Mouse (Mus musculus): ENCODE results near the gene Zfp941.

Gene Zfp941

DNA sequence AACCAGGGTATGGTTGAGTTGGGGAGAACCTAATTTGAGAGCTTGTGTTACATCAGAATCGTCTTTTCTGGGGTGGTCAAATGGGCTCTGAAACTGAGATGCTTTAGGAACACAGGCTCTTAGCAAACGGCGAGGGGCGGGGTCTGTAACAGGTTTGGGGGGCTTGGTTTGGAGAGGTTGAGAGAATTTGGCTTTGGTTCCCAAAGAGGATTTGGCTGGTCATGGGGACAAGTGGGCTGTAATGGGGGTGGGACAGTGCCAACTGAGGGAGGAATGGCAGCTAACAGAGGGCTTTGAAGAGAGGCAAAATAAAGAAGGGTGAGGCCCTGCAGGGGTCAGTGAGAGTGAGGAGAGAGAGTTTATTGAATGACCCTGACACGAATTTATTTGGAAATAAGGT lies 17.6 kb upstream of the Zfp941 start:
- no peak for DNase-seq

DNA sequence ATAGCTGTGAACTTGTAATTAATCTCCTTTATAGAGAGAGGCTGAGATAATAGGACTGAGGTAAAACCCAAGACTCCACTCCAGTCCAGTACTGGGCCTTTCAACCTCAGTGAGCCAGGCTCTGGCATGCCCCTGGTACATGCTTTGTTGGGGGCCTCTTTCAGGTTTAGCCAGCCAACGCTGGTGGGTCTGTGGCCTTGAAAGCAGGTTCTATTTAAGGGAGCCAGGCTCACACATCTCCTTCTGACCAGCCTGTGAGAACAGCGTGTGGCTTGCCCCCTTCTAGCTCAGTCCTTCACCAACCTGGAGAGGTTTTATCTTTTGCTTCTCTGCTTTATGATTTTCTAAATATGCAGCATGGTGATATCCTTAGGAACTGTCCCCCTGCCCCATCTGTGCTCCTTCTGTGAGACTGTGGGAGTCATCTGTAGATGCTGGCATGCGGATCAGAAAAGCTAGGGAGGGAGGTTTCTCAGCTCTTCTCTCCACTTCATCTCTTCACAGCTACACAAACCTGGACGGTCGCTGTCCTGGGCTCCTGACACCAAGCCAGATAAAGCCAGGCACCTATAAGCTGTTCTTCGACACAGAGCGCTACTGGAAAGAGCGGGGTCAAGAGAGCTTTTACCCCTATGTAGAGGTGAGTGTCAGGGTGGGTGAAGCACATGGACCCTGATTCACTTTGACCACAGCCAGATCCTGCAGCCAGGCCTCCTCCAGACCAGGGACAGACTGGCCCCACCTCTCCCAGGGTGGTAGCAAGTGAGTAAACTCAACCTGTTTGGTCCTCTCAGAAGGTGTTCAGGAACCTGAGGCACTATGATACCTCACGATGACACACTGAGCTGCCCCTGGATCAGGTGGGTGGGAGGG lies 14.5 kb upstream of the Zfp941 start:
- no peak for DNase-seq

DNA sequence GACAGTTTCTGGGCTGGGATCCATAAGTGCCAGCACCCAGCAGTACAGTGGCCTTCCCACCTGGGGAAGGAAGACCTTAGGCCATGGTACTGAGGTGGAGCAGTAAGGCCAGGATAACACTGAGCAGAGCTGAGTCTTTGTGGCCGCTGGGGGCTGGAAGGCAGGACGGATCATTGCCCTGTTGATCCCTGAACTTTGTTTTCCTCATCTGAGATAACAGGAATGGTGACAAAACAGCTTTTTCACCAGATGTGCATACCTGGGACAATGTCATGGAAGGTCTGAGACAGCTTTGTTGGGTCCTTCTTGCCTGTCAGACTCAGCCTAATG lies 13.7 kb upstream of the Zfp941 start:
- DNase-seq, result no peak

DNA sequence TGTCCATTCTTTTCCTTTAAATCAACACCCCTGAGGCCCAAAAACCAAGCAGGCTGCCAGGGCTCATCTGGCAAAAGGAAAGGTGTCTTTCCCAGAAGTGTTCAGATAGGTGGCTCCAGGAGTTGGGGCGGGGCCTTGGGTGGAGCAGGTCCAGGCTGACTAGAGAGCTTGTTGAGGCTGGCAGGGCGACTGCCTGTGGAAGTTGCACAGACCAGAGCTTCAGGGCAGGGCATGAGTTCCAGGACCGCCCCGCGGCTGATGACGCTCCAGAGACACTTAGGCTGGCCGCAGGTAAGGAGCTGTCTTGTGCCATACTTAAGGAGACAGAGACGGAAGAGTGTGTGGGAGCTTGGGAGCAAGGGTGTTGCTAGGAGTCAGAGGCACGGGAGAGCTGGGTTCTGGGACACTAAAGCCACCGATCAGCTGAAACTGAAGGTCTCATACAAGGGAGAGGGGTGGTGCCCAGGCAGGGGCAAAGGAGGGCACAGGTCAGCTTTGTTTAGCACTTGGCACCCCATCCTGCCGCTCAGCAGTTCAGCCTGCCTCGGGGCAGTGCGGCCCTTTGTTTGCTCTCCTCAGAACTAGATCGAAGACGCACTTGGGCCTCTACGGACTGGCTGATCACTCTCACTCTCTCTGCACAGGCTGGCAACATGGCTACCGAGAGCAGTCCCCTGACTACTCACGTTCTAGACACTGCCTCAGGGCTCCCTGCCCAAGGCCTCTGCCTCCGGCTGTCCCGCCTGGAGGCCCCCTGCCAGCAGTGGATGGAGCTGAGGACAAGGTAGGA lies 13.2 kb upstream of the Zfp941 start, which contains the start of gene Urah:
Urah (plus strand) TSS at position 51 of the 790 bp plus-strand sequence.
- DNase-seq, result no peak

DNA sequence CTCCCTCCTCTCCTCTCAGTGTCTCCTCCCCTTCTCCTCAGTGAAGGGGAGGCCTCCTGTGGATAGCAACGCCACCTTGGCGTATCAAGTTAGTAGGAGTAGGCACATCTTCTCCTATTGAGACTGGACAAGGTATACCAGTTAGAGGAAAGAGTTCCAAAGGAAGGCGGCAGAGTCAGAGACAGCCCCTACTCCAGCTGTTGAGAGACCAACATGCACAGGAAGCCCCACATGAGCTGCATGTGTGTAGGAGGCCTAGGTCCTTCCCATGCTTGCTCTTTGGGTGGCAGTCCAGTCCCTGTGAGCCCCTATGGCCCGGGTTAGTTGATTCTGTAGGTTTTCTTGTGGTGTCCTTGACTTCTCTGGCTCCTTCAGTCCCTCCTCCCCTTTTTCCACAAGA lies 11.4 kb upstream of the Zfp941 start:
- no peak for DNase-seq

DNA sequence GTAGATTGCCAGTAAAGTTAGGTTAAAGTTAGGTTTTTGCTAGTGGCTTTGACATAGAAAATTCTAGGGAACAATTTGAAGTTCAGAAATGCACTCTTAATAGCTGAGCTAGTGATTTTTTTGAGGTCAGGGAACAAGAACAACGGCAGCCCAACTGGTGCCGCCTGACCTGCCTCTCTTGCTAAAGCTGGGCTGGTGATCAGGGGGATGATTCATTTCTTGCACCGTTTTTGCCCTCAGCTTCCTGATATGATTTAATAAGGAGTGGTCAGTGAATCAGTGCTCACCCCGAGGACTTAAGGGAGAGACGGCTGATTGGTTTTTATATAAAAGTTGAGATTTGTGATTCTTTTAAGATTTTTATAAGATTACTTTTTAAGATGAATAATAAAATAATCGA lies 9.5 kb upstream of the Zfp941 start:
- DNase-seq, result no peak

DNA sequence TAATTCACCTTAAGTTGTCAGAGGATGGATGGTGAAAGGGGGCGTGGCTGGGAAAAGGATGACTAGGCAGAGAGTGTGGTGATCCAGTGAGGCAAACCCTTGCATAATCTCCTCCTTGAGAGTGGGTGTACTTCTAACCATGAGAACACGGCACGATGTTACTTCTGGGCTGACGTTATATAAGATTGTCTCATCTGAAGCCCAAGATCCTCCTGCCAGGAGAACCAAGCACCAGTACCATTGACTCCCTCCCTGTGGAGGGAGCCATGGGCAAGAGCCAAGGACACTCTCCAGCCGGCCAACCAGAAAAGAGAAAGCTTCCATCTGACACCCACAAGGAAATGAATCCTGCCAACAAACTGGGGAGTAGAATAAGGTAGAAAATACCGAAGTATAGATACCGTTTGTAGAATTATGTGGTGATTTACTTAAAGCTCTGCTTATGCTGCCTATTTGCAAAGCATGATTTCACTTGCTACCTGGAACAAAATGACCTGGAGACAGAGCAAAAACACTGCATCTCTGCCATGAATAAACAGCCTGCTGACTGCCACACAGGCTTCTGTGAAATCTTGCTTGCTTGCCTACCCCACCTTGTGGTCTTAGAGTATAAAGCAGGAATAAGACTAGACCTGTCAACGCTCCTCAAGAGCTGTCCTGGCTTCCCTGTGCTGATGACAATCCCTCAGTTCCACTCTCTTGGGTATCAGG lies 6.3 kb upstream of the Zfp941 start:
- peak; percentile 62 for DNase-seq

DNA sequence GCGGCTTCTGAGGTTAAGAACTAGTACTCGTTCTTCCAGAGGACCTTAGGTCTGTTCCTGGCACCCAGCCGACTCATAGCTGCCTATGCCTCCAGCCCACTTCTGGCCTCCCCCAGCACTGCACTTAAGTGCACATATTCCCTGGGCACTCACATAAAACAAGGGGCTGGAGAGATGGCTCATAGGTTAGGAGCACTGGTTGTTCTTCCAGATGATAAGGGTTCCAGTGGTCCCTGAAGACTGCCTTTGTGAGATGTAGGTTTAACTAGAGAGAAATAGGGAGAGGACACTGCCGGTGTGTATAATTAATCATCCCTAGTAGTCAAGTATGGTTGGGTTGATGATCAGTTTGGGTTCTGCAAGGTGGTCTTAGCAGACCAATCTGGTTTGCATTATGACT lies 753 bp upstream of the Zfp941 start:
- DNase-seq, result no peak

DNA sequence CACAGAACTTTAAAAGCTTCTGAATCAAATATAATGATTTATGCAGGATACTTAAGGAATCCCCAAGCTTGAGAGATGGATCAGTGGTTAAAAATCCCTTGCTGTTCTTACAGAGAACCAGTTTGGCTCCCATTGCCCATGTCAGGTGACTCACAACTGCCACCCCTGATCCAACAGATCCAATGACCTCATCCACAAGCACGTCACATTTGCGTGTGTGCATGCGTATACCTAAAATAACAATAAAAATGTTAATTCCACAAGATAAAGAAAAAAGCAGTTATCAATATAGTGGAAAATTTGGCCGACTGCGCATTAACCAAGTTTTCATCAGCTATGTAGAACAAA lies 699 bp downstream of the Zfp941 start:
- DNase-seq, result peak; percentile 37

DNA sequence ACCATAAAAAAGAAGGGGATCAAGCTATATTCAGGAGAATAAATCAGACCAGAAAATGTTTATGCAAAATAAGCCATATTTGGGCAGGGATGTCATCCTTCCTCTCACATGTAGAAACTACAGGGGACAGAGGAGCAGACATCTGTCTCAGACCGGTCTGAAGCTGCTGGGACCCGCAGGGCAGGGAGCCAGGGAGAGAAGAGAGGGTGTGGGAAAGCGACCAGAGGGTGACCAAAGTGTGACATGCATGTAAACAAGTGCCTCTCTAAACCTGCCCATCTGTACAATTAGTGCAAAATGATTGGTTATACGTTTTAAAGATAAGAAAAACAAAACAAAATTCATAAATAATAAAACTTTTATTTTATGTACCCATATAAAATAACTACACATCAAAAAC lies 1.8 kb downstream of the Zfp941 start:
- no peak for DNase-seq

DNA sequence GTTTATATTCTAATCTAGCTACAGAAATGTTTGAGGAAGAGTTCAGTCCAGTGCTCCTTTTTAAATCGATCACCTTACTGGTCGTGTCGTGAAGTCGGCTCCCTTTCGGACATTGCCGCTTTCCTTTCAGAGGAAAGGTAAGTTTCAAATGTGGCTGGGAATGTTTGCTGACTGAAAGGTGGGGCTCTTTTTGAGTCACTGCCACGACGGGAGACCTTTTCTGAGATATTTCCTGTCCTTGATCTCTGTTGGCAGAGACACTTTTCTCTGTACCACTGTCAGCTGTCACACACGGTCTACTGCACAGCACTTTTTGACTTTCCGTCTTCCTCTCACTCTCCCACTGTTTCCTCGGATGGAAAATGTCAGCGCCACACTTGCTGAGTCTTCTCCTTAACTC lies 9.1 kb downstream of the Zfp941 start:
- DNase-seq, result no peak

DNA sequence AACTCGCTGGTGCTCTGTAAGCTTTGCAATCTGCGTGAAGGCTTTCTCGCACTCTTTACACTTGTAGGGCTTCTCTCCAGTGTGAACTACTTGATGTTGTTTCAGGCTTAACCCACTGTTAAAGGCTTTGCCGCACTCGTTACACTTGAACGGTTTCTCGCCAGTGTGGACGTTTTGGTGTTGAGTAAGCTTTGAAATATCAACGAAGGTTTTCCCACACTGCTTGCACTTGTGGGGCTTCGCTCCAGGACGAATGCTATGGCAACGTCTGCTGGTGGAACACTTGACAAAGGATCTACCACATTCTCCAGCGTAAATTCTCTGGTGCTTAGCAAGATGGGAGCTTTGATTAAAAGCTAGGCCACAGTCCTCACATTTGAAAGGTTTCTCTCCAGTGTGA lies 10.3 kb downstream of the Zfp941 start:
- DNase-seq, result no peak

DNA sequence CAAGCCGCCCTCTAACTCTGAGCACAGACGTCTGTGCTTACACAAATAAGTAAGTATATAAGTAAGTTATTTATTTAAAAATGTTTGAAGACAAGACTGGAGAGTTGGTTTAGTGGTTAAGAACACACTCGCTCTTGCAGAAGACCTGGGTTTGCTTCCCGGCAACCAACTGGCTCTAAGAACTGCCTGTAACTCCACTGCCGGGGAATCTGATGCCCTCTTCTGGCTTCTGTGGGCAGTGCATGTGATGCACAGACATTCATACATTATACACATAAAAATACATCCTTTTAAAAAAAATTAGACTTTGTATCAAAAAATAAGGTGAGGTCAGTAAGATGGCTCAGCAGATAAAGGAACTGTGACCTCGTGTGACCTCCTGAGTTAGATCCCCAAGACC lies 11.5 kb downstream of the Zfp941 start:
- no peak for DNase-seq

DNA sequence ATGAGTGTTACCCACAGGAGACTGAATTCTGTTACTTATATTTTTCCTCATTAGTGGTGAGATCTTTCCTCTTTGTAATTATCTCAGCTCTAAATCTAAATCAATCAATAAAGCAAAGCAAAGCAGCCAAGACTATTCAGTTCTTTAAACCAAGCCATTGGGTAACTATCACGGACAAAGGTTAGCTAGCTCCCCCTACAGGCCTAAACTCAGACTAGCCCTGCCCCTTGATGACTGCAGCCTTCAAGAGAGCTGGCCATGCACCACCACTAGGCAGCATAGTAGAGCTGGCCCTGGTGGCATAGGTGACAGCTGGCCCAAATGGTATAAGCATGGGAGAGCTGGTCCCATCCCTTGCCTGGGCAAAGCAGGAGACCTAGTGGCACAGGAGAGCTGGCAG lies 16.3 kb downstream of the Zfp941 start:
- peak; percentile 27 for DNase-seq

DNA sequence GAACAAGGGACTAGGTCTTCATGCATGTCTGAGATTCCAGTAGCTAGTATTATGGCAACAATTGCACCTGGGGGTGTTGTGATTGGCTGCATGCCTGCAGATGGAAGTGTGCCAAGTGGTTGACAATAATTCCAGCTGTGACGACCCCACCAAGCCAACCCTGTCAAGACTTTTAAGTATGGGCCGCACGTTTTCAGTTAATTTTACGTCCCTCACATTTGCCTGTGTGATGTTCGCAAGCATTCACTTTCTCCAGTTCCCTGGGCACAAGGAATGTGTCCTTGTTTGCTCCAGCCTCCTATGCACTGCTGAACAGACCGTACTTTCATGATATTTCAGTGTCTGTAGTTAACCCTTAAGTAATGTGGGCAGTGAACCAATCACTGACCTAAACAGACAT lies 19.3 kb downstream of the Zfp941 start:
- DNase-seq, result no peak

DNA sequence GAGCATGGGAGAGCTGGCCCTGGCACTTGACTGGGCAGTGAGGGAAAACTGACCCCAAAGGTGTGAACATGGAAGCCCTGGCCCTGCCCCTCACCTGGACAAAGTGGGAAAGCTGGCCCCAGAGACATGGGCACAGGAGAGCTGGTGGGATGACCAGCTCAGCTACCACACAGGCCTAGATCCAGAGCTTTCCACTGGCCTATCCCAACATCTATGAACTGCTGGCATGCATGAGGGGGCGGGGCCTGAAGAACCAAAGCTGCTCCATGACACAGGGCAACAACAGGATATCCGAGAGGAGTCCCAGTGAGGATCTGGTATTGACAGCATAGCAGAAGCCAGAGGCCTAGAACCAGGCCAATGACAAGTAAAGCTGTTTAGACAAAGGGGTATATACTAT lies 23.8 kb downstream of the Zfp941 start:
- DNase-seq, result no peak

DNA sequence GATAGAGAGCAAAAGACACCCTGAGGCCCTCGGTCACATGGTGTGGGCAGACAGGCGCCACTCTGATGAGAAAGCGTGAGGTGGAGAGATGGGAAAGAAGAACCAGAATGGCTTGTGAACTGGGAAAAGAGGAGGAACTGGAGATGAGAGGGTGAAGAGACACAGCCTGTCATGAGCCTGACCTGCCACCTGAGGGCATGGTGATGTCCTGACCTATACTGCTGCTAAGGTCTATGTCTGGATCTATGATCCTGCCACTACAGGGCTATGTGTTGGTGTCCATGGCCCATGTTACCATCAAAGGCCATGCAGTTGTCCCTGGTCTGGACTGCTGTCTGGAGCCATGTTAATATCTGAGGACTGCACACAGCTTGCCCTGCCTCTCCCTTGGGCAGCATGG lies 24.4 kb downstream of the Zfp941 start:
- no peak for DNase-seq

DNA sequence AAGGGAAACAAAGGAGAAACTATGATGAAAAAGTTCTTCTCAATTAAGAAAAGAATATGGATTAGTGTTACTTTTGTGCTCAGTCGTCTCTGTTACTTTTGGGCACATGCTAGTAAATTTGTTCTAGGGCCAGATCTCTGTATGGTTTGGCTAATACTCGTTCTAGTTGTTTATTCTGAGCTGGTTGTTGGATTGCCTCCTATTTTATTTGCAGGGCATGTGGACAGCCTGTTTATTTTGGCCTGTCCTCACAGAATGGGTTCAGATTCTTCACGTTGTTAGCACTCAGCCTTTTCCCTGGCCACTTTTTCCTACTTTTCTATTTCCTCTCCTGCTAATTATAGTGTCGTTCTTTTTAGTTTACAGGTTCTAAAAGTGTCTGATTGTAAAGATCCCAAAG lies 28.4 kb downstream of the Zfp941 start:
- no peak for DNase-seq

DNA sequence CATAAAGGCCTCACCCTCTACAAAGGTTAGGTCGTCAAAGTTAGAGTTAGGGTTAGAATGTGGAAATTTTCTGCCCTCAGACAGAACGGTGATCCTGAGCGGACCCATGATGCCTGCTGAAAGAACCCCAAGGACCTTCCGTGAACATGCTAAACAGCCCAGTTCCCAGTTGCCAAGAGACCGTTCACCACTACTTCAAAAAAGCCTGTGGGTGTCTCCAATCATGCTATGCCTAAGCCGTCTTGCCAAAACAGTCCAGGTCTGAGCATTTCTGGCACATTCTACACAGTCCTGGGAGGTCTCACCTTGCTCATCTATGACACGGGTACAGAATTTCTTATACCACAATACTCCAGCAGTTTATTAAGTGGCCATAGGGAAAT lies 33.9 kb downstream of the Zfp941 start:
- no peak for DNase-seq

DNA sequence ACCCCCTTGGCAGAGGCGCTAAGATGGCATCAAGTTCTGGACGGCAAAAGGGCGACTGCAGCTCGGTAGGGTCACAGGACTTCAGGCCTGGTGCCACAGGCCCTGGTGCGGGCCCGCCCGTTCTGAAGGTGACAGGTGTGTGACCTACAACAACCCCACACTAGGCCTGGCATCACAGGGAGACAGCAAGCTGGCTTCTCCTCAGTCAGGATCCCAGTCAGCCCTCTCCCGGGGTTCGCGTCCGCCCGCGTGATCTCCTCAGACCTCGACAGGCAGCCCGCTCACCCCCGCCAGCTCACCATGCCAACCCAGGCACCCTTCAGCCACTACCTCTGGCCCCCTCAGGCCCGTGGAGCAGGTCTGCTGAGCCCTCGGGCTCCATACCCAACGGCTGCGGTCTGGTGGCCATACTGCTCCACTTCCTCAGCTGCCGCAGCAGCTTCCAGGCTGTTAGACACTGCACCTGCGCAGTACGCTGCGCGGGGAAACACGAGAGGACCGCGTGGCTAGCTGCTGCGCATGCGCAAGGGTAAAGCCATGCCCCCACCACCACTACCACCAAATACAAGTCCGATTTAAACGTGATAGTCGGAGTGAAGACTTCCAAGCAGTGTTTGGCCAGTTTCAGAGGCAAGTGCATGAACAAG lies 34.4 kb downstream of the Zfp941 start, which contains the start of gene Syce1:
Syce1 (minus strand) TSS at position 447 of the 647 bp plus-strand sequence.
- DNase-seq, result no peak

DNA sequence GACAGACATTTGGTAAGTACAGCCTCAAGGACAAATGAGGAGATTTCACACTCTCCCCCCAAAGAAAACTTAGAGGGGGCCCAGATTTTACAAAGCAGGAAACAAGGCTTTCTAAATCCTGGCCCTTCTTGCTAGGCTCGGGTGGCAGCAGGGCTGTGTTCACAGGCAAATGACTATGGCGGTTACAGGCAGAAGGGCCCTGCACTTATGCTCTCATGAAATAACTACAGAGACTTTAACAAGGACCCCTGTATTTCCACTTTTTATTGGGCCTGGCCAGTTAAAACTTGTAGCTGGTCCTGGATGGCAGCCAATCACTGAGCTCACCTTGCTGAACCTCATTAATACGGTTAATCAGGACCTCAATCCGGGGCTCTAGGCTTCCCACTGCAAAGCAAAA lies 41.4 kb downstream of the Zfp941 start:
- DNase-seq, result no peak

DNA sequence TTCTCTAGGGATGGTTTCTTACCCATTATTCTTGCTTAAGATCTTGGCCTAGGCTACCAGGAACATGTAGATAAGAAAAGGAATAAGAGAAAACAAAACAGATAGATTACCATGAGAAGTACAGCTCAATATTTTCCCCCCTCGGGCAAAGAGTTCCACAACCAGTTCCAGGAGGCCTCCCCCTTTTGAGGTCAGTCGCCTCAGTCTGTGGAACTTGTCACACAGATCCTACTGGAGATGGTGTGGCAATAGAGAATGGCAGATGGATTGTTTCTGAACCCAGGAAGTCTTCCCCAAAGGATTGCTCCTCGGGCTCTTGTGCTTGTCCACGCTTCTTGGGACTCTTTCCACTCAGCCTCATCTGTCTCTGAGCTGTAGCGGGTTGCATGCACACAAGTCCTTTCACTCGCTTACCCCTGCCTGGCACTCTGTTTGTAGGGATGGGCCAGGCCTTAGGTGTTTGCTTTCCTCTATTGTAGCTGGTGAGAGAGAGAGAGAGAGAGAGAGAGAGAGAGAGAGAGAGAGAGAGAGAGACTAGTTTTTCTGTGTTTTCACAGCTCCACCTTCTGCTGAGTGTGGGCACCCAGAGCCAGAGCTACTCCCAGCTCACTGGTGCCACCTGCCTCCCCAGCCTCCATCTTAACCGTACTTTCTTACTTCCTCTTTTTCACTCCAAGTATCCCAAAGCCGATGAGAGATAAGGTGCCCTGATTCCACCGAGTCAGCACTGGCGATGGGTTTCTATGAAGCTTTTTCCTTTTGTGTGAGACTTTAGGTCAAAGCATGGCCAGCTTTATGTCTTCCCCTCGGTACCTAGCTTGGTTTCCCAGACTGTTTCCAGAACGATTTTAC lies 55.9 kb downstream of the Zfp941 start:
- DNase-seq, result no peak
